Mouse (Mus musculus) ovary, postnatal 36 days (tissue): ENCODE data around the gene Tbl1x.
"Not testable (repeated sequence)": the region's sequence is repeated elsewhere in the genome, so short reads cannot be mapped to it uniquely, and the experiment has no call there.

Experiments
- DNase-seq: peaks from one replicate; pipeline ENCODE4 v3.0.0; 2022; ENCODE audit warnings: low spot score, mixed read lengths

Gene Tbl1x

DNA sequence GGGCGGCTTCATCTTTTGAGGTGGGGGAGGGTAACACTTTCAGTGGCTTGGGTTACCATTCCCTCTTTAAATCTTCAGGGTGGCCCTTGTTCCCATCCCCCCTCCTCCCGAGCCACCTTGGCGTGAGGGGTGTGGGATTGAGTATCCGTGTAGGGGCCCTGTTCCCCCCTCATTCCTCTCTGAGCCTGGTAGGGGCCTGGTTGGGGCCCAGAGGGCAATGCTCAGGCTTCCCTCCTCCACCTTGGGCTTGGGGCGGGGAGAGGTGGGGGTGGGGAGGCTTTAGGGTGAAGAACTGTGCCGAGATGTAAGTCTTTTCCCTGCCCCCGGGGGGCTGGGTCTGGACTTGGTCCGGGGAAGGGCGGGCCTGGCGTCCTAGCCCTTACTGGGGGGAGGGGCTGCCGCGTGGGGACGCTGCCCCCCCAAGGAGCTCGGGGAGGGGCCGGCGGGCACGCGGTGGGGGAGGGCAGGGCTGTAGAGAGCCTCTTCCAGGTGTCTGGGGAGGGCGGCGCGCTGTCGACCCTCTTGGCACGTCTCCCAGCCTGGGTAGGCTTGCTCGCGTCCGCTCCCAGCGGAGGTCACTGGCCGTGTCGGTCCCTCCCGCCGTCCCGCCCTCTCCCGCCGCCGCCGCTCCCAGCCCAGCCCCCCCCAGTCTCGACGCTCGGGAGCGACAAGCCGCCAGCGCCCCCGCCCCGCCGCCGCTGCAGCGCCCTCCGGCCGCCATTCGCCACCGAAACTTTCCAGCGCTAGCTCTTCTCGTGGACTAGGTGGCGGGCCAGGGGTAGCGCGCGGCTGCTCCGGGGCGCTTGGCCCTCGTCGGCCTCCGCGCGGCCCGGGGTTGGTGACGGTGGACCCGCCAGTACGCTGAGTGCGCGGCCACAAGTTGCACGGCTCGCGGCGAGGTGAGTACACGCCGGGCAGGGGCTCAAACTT lies at the start of gene Tbl1x:
Gene Tbl1x, plus strand, starts transcription at position 643 of the 930 bp plus-strand sequence.
- peak; percentile 78 for DNase-seq

DNA sequence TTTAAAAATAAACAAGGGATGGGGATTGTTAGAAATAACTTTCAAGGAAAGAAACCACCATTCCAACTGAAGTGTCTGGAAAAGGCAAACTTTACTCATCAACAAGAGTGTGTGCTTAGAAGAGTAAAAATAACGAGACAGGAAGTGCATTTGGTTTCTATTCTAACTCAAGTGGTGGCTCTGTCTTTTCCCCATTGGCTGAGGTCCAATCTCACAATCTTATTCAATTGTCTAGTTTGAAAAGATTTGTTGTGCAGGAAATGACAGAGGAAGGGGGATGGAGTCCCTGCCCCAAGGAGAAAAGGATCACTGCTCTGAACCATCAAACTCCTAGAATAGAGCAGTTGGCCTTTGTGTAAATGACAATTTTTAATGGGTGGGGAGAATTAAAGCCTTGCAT lies 41.6 kb upstream of the Tbl1x start:
- DNase-seq: no peak

DNA sequence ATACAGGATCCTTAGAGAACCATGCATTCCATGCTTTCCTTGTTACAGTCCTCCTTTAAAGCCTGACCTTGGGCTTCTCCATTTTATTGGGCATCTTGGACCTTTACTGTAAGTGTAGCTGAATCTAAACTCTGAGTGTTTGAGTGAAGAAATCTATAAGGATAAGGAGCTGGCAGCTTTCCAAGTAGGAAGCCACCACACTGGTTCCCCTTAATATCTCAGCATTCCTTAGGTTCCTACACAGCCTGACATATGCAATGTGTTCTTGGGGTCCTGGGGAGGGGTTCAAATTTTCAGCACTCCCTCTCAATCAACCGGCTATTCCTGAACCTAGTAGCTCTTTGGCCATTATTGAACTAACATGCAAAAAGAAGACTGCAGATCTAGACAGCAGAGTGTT lies 38.0 kb upstream of the Tbl1x start:
- DNase-seq: no peak

DNA sequence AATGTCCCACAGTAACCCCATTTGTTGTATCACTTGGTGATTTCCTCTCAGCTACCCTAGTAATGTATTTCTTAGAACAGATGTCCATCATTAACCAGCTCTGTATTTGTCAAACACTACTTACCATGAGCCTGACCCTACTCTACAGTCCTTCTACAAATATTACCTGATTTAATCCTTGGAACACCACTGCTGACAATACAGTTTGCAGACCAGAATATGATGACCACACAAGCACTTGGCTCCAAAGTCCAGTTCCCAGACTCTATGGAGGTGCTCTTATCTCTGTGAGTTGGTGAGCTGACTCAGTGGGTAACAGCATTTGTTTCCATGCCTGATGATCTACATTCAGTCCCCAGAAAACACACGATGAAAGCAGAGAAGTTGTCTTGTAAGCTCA lies 37.3 kb upstream of the Tbl1x start:
- no peak for DNase-seq

DNA sequence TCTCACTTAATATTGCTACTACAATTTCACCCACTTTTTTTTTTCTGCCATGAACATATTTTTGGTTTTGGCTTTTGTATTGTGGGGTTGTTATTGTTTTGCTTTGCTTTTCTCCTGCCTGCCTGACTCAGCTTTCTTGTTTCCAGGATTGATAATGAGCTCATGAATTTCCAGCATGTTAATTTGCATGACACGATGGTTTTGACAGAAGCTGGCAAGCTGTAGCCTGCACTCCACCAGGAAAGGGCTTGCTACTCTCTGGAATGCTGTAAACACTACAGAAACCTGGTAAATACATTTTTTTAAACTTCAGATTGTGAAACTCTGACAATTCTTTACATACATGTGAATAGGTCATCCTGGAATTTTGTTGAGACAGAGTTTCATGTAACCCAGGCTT lies 36.3 kb upstream of the Tbl1x start:
- DNase-seq: no peak

DNA sequence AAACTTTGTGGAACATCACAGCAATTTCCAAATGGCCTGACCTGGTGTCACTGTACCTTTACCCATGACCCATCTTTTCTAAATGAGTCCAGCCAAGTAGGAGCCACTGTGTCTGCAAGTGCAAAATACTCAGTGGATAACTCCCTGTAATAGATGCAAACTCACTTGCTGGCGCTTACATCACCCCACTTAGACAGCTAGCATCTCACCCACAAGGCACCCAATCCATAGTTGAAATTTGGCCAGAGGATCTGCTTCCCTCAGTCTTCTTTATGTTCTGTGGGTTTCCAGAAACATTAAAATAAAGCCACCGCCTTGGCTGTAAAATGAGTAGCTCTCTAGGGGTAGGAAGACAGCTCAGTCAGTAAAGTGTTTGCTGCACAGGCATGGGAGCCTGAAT lies 33.3 kb upstream of the Tbl1x start:
- DNase-seq: no peak

DNA sequence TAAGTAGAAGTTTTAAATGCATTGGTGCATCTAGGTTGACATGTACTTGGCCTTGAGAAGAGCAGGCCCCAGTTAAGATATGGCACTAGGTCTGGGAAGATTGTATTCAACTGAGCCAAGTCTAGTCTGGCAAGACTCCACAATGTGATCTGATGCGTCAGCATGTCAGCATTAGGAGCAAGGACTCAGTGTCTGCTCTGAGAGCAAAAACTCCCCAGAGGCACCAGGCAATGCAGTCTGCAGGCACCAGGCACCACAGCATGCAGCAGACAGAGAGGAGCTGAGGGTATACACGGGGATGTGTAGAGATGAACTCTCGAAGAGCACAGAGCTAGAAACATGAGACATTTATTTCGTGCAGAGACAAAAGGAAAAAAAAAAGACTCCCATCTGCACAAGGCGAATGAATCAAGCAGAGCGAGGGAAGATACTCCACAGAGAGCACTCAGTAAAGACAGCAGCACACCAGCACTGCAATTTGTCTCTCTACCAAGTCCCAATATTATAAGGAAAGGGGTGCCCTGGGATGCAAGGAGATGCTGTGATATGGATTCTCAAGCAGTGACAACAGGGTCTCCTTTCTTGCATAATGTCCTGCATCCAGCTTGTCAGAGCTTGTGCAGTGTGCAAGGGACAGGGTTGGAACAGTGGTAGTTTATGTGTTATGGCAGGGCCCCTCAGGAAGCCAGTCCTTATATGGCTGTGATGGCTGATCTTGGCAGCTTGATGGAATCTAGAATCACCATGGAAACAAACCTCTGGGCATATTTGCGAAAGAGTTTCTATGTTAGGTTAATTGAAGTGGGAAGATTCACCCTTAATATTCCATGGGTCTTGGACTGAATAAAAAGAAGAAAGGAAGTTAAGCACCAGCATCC lies 22.7 kb upstream of the Tbl1x start:
- peak; percentile 12 for DNase-seq

DNA sequence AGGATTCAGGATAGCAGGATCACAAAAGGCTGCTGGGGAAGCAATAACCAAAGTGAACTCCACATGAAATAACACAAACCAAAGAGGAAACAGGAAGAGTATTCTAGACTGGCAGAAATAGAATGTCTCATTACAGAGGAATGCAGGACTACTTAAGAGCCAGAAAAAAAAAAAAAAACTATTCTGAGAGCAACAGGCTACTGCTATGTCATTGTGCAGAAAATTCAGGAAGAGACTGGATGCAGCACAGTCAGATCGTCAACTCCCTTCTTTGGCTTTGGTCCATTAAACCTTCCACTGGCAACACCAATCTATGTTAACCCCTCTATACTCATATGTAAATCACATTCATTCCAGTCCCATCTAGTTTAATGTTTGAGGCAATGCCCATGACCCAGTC lies 20.7 kb upstream of the Tbl1x start:
- DNase-seq: no peak

DNA sequence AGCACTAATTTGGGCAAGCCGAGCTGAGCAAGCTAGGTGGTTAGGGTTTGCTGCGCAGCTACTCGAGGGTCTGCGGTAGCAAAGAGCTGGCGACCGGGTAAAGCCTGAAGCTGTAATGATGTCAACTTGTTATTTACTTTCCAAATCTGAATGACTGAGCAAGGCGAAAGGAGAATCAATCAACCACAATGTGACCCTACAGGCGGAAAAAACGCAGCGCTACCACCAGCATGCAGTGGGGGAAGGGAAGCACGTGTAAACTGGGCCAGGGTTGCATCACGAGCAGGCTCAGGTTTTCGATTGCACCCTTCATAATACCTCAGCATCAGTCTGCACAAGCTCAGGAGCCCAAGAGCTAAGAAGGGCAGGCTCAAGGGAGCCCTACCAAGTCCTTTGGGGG lies 1.7 kb upstream of the Tbl1x start:
- peak; percentile 65 for DNase-seq

DNA sequence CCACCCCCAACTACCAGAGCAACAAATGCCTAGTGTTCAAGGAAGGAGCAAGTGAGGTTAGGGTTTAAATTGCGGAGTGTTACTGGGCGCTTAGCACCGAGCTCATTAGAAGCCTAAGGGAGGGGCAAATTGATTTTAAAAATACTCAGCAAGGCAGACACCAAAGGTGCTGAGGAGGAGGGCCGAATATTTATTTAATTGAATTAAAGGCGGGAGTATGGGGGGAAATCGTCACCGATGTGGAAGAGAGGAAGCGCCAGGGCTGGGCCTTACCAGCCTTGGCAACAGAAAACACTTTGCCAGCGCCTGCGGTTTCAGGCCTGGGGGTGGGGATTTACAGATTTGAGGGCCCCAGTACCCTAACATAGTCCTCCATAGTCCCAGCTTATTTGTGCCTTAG lies 1.0 kb upstream of the Tbl1x start:
- no peak for DNase-seq

DNA sequence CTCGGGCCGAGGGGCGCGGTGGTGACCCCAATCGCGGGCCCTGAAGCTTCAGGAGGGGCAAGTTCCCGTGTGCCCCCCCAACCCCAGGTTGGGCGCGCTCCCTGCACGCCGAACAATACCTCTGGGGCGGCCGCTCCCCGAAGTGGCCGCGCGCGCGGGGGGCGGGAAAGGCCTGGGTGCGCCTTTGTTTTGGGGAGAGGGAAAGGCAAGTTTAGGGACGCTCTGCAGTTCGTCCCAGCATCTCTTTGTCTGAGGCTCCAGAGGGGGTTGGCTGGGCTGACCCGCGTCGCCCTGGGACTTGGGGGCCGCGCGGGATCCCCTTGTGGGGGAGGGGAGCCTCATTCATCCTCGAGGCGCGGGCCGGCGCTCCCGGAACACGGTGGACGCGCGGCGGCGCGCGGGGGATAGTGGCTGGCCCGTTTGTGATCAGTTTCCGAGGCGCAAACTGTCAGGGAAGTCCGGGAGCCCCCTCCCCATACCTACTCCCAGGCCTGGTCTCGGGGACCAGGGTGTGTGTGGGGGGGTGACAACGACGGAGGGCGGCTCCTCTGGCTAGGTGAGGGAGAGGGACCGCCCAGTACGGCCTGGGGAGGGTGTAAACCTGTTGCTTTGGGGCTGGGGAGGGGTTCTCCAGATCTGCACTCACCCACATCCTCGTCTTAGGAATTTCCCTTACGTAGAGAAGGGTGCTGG lies 634 bp downstream of the Tbl1x start:
- DNase-seq: peak; percentile 45

DNA sequence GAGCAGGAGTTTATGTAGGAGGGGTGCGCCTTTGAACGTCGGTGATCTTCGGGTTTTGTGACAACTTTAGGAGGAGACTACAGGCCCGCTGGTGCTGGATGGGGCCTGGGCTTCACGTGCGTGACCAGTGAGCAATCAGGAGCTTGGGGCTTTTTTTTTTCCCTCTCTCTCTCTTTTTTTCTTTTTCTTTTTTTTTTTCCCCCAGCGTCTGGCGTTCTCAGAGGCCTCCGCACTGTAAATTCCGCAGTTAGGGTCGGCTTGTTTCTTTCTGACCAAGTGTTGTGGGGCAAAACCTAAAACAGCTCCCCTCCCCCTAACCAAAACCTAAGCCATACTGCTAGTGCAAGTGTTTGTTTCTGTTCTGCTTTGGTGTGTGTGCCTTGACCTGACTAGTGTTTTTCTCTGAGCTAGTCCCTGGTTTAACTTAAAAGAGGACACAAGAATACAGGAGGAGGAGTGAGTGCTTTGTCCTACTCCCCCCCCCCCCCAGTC lies 1.2 kb downstream of the Tbl1x start:
- DNase-seq: no peak

DNA sequence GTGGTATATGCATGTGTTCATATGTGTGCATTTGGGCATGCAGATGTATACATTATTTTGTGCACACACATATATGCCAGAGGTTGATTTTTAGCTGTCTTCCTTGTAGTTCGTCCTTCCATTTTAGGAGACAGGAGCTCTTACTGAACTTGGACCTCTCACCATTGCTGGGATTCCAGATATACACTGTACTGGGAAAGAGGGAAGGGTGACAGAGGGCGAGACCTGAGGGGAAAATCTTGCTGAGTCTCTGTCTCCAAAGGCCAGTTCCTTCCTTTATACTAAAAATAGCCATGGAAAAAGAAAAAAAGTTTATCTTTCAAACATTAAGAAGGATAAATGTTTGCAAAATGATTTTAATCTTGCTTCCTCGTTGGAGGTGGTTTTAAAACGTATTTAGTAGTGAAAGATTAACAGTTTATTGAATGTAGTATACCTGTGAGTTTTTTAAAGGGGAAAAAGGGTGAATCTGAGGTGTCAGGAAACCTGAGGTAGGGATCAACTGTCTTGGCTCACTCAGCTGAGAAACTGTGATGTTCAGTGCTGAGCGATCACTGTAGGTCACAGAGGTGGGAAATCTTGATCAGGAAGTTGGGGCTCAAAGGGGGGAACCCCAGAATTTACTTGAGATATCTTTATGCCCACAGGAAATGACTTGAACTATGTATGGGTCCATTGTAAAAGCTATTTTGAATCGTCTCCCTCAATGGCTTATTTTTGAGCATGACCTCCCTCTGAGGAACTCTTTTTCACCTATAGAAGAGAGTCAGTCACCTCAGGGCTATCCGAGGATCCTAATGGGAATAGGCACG lies 6.7 kb downstream of the Tbl1x start:
- no peak for DNase-seq

DNA sequence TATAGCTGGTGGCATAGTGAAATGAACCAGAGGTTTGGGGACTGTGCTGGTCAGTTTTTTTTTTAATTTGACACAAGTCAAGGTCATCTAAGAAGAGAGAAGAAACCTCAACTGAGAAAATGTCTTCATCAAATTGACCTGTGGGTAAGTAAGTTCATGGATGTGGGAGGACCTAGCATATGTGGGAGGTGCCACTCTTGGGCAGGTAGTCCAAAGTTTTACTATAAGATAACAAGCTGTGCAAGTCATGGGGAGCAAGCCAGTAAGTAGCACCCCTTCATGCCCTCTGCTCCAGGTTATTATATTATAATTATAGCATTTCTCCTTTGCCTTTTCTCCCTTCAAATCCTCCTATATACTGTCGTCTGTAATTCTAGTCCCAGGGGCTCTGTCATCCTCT lies 8.1 kb downstream of the Tbl1x start:
- no peak for DNase-seq

DNA sequence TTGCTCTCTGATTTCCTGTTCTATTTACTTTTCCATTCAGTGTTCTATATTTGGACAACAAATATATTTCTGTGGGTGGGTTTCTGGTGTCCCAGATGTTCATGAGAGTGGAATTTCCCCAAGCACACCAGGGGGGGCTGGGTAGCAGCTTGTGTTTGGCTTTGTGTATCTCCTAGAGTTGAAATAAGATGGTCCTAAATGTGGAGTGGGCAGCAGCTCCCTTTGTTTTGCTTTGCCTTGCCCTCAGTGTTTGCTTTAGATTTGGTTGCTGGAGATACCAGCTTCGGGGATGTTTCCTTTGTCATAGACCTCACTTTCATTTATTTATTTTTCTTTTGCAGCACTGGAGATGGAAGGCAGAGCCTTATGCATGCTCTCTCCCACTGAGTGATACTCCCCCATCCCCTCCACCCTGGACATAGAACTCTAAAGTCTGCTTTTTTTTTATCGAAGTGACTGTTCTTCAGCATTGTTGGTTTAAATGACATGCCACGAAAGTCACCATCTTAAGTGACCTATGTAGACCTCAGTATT lies 12.1 kb downstream of the Tbl1x start:
- DNase-seq: no peak

DNA sequence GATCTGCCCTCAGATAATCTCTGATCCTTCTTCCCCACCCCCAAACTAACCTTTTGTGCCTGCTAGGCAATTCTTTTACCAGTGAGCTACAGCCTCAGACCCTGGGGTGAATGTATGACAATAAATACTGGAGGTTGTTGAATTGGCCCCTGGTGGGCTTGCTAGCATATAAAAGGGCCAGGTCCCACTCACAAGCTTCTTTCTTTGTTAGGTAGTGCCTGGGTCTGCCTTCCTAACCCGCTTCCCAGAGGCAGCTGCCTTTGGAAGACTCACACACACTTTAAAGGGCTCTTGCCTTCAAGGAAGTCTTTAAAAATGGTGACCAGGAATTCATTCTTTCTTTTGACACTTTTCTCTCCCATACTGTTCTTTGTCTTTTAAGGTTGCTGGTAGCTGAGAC lies 14.4 kb downstream of the Tbl1x start:
- no peak for DNase-seq

DNA sequence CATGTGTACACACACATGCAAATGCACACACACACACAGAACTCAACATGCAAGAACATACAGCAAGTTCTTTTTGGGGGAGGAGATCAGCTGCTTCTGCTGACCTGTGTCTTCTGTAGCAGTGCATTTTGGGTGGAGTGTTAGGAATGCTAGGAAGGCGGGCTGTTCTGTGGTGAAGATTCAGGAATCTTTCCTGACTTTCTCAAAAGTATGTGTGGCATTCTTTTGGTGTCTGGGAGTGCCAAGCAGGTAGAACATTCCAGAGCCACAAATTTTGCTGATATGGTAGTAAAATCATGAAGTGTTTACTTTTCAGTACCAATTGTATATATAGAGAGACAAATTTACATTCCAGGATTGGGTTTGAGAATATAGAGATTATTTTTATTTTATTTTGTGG lies 17.6 kb downstream of the Tbl1x start:
- no peak for DNase-seq

DNA sequence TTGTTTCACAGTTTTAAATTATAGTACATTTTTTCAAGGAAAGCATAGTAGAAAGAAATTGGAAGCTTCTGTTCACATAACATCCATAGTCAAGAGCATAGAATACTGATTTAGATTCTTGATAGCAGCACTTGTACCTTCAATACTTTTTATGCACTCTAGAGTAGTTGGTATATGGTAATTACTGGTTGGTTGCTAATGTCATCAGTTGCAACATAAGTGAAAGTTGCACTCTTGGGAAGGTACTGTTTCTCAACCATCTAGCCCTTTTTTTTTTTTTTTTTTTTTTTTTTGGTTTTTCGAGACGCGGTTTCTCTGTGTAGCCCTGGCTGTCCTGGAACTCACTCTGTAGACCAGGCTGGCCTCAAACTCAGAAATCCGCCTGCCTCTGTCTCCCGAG lies 20.2 kb downstream of the Tbl1x start:
- DNase-seq: no peak

DNA sequence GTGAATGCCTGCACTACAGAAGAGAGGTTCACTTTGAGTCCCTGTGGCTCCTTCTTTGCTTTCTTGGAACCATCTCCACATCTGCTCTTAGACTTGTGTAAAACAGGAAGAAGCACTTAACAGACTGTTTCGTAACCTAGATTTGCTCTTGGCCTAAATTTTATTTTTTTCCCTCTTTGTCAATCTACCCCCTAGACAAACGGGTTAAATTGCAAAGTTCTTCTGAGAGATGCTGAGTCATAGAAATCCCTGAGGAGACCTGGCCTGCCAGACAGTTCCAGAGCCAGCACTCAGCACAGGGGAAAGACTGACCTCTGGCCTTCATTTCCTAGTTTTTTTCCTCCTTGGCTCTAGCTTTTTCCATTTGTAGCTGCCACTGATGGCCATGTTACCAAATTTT lies 23.1 kb downstream of the Tbl1x start:
- DNase-seq: no peak

DNA sequence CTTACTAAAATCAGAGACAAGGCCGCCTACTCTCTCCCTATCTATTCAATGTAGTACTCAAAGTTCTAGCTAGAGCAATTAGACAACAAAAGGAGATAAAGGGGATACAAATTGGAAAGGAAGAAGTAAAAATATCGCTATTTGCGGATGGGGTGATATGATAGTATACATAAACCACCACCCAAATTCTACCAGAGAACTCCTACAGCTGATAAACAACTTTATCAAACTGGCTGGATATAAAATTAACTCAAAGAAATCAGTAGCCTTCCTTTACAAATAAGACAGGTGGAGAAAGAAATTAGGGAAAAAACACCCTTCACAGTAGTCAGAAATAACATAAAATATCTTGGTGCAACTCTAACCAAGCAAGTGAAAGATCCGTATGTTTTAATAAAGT lies 29.0 kb downstream of the Tbl1x start:
- not testable (repeated sequence) for DNase-seq

DNA sequence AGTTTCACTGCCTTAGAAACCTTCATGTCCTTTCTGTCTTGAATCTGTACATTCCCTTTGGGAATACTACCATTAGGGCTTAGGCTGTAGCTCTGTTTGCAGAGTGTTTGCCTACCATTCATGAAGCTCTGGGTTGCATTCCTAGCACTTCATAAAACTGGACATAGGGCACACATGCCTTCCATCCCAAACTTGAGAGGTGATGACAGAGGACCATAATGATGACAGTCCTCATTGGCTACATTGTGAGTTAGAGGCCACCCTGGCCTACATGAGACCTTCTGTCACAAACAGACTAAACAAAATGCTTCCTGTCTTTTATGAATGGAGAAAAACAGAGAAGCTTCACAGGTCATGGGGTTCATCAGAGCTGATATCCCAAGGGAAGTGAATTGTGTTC lies 33.2 kb downstream of the Tbl1x start:
- no peak for DNase-seq
